Mouse (Mus musculus) lung, embryonic 16.5 days (tissue): ENCODE results near the gene Tgfbr3. TPM values are rescaled to one million over a fixed set of nuclear protein-coding genes. Genes with fewer than 3 reads are reported as not detected.
A peak's percentile ranks its signal among the peaks of the same experiment; 100 is the strongest.

Experiments
- ATAC-seq: fragments of 200-750 bp; cut with Nextera tagmentation; 2 replicates; pipeline ENCODE4 v1.8.0; 2017; ENCODE audit warnings: low read depth, mild to moderate bottlenecking, moderate library complexity
- H3K27ac ChIP-seq: fragments of 300-500 bp; sonication (generic); 2 replicates; pipeline ENCODE4 v1.5.1; 2014; ENCODE audit warnings: mild to moderate bottlenecking, control low read depth, low read length
- H3K27me3 ChIP-seq: fragments of 300-500 bp; sonication (generic); 2 replicates; pipeline ENCODE4 v1.6.1; 2014; ENCODE audit warnings: low read depth, low read length, mixed read lengths; ENCODE audit not compliant: control insufficient read depth, insufficient read depth
- H3K36me3 ChIP-seq: fragments of 300-500 bp; sonication (generic); 2 replicates; pipeline ENCODE4 v1.6.1; 2014; ENCODE audit warnings: low read length; ENCODE audit not compliant: control insufficient read depth, insufficient read depth
- H3K4me1 ChIP-seq: fragments of 300-500 bp; sonication (generic); replicated peaks from 2 replicates; pipeline ENCODE4 v1.6.1; 2014; ENCODE audit warnings: low read length, mixed read lengths; ENCODE audit not compliant: control insufficient read depth, insufficient read depth
- H3K4me2 ChIP-seq: fragments of 300-500 bp; sonication (generic); 2 replicates; pipeline ENCODE4 v1.6.1; 2014; ENCODE audit warnings: low read depth, low read length, control low read depth
- H3K4me3 ChIP-seq: fragments of 300-500 bp; sonication (generic); 2 replicates; pipeline ENCODE4 v1.5.1; 2014; ENCODE audit warnings: mild to moderate bottlenecking, low read length, control low read depth
- H3K9ac ChIP-seq: fragments of 300-500 bp; sonication (generic); 2 replicates; pipeline ENCODE4 v1.6.1; 2014; ENCODE audit warnings: low read length, control low read depth
- H3K9me3 ChIP-seq: fragments of 300-500 bp; sonication (generic); 2 replicates; pipeline ENCODE4 v1.6.1; 2016; ENCODE audit warnings: low read length; ENCODE audit not compliant: control insufficient read depth
- WGBS: fragments of 180-500 bp; shearing (Covaris S2); extraction: QIAGEN DNeasy Blood & Tissue Kit; methylation state at CpG from one replicate; pipeline ENCODE4 v1.1.7; 2014; 5-methylcytosine and 5-hydroxymethylcytosine counted together
- polyA plus RNA-seq: library from polyadenylated mRNA; unstranded; fragments of >200 nt; fragmentation: Nextera tagmentation; extraction: Ambion mirVana; gene quantifications from 2 replicates; pipeline ENCODE4 v1.2.1, GENCODE M21; 2015

Gene Tgfbr3
- polyA plus RNA-seq, 1 experiment from 2014 or later: 29.1 TPM

GRCm38 (mm10) chr5:107087829-107088808 is 201.3 kb downstream of the Tgfbr3 start:
- H3K9me3 ChIP-seq: no peaks in the 10 kb centered on the region
- H3K4me1 ChIP-seq: peaks cover 34% of the 10 kb centered on the region
- ATAC-seq: peak; percentile 80
- H3K9ac ChIP-seq: peak overlapping the region; percentile 48
- H3K4me2 ChIP-seq: peak overlapping the region; percentile 50
- 10% methylated on average over 12 of the region's 12 CpGs for WGBS
- H3K36me3 ChIP-seq: no peaks in the 10 kb centered on the region
- peak overlapping the region; percentile 6; the same call in 1 of the 2 replicates for H3K4me3 ChIP-seq
- H3K27ac ChIP-seq: peak overlapping the region; percentile 98
- no peaks in the 10 kb centered on the region for H3K27me3 ChIP-seq

DNA sequence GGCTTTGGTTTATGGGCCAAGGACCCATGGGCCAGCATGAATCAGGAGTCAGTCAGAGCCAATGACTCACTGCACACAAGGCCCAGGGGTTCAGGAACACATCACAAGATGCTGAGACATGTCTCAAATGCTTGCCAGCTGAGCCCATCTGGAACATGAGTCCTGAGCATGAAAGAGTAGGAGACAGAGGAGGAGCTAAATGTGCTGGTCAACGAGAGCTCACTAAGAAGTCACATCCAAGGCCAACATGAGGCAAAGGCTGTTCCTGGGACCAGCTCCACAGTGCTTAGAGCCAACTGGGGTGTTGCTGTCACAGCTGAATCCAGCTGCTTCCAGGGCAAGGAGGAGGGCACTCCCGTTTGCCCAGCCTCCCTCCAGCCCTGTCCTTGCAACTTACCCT is 202.1 kb downstream of the Tgfbr3 start:
- Histone ChIP-seq H3K4me2 (no peak overlapping the region; the same call in 1 of the 2 replicates), H3K4me3 (no peak overlapping the region), H3K27ac (peak overlapping the region; percentile 98), H3K4me1 (peaks cover 29% of the 10 kb centered on the region), H3K27me3 (no peaks in the 10 kb centered on the region), H3K36me3 (no peaks in the 10 kb centered on the region), H3K9me3 (no peaks in the 10 kb centered on the region), H3K9ac (no peak overlapping the region)
- WGBS: 27% methylated on average over 2 of the region's 2 CpGs
- ATAC-seq: peak; percentile 93

- H3K4me2 ChIP-seq: no peak overlapping the region
- H3K9ac ChIP-seq: no peak overlapping the region
- no peak overlapping the region for H3K4me3 ChIP-seq
- WGBS: 55% methylated on average over 5 of the region's 5 CpGs
- H3K9me3 ChIP-seq: no peaks in the 10 kb centered on the region
- peaks cover 26% of the 10 kb centered on the region for H3K4me1 ChIP-seq
- no peak for ATAC-seq
- no peaks in the 10 kb centered on the region for H3K36me3 ChIP-seq
- H3K27ac ChIP-seq: peak overlapping the region; percentile 98
- H3K27me3 ChIP-seq: no peaks in the 10 kb centered on the region
These were observed 203.3 kb downstream of the Tgfbr3 start for GRCm38 (mm10) chr5:107086166-107086565.

GRCm38 (mm10) chr5:107084431-107084830 is 205.0 kb downstream of the Tgfbr3 start:
- H3K9me3 ChIP-seq: no peaks in the 10 kb centered on the region
- no peak overlapping the region for H3K9ac ChIP-seq
- no peak overlapping the region for H3K4me2 ChIP-seq
- no peak overlapping the region for H3K4me3 ChIP-seq
- 77% methylated on average over 4 of the region's 4 CpGs for WGBS
- no peaks in the 10 kb centered on the region for H3K27me3 ChIP-seq
- H3K36me3 ChIP-seq: no peaks in the 10 kb centered on the region
- ATAC-seq: no peak
- no peak overlapping the region for H3K27ac ChIP-seq
- H3K4me1 ChIP-seq: peaks cover 33% of the 10 kb centered on the region

- H3K9me3 ChIP-seq: no peaks in the 10 kb centered on the region
- no peak overlapping the region for H3K9ac ChIP-seq
- H3K27ac ChIP-seq: no peak overlapping the region
- no peak overlapping the region for H3K4me2 ChIP-seq
- no peaks in the 10 kb centered on the region for H3K36me3 ChIP-seq
- no peak overlapping the region for H3K4me3 ChIP-seq
- peaks cover 26% of the 10 kb centered on the region for H3K4me1 ChIP-seq
- ATAC-seq: no peak
- WGBS: 55% methylated on average over 3 of the region's 3 CpGs
- no peaks in the 10 kb centered on the region for H3K27me3 ChIP-seq
These were observed 207.4 kb downstream of the Tgfbr3 start for GRCm38 (mm10) chr5:107082011-107082410.

GRCm38 (mm10) chr5:107080986-107081624 is 208.3 kb downstream of the Tgfbr3 start:
- Histone ChIP-seq H3K36me3 (no peaks in the 10 kb centered on the region), H3K9me3 (no peaks in the 10 kb centered on the region), H3K4me3 (no peak overlapping the region), H3K4me2 (no peak overlapping the region), H3K27me3 (no peaks in the 10 kb centered on the region), H3K27ac (no peak overlapping the region), H3K4me1 (peaks cover 19% of the 10 kb centered on the region), H3K9ac (no peak overlapping the region)
- 52% methylated on average over 12 of the region's 12 CpGs for WGBS
- no peak for ATAC-seq

DNA sequence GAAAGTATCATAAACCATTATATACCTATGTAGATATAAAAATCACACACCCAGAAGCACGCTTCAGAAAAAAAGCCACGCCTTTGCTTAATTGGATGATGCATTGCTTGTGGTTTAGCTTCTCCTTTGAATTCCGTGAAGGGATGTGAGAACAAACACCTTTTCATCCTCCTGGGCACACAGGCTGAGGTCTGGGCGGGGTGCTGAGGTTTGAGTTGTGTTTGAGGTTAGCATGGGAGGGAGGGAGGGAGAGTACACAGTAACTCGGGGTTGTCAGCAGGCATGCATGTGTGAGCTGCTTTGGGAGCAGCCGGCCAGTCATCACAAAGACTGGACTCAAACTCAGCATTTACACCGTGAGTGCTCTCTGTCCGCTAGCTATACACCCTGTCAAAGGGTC is 209.5 kb downstream of the Tgfbr3 start:
- no peaks in the 10 kb centered on the region for H3K36me3 ChIP-seq
- H3K9ac ChIP-seq: no peak overlapping the region
- H3K4me1 ChIP-seq: peaks cover 22% of the 10 kb centered on the region
- H3K4me3 ChIP-seq: no peak overlapping the region
- no peak; the same call in 1 of the 2 replicates for ATAC-seq
- H3K27me3 ChIP-seq: no peaks in the 10 kb centered on the region
- H3K27ac ChIP-seq: no peak overlapping the region
- no peaks in the 10 kb centered on the region for H3K9me3 ChIP-seq
- no peak overlapping the region for H3K4me2 ChIP-seq
- 35% methylated on average over 8 of the region's 8 CpGs for WGBS

- Histone ChIP-seq H3K36me3 (no peaks in the 10 kb centered on the region), H3K27me3 (no peaks in the 10 kb centered on the region), H3K9ac (0 out of 2 replicates have a peak overlapping the region, but pooled peaks have one; percentile 6), H3K27ac (peak overlapping the region; percentile 39), H3K4me2 (no peak overlapping the region), H3K9me3 (no peaks in the 10 kb centered on the region), H3K4me1 (peaks cover 23% of the 10 kb centered on the region), H3K4me3 (no peak overlapping the region)
- 6% methylated on average over 11 of the region's 11 CpGs for WGBS
- peak; percentile 62 for ATAC-seq
These were observed 210.2 kb downstream of the Tgfbr3 start for GRCm38 (mm10) chr5:107079146-107079638.

- no peaks in the 10 kb centered on the region for H3K27me3 ChIP-seq
- H3K4me1 ChIP-seq: peaks cover 23% of the 10 kb centered on the region
- no peak overlapping the region for H3K27ac ChIP-seq
- no peak overlapping the region for H3K4me2 ChIP-seq
- H3K9ac ChIP-seq: no peak overlapping the region
- no peaks in the 10 kb centered on the region for H3K36me3 ChIP-seq
- no peaks in the 10 kb centered on the region for H3K9me3 ChIP-seq
- WGBS: 87% methylated on average over 3 of the region's 3 CpGs
- no peak for ATAC-seq
- H3K4me3 ChIP-seq: no peak overlapping the region
These were observed 211.1 kb downstream of the Tgfbr3 start for GRCm38 (mm10) chr5:107078361-107078760.
